Mouse (Mus musculus): ENCODE results near the gene Krt33b. TPM values are rescaled to one million over a fixed set of nuclear protein-coding genes. Genes with fewer than 3 reads are reported as not detected.
A peak's percentile ranks its signal among the peaks of the same experiment; 100 is the strongest.

The Krt33b gene
- 0.09 TPM in 1 of 2 replicates, not detected in the other for polyA plus RNA-seq (2015; fragmentation: Nextera tagmentation; extraction: Ambion mirVana)

DNA sequence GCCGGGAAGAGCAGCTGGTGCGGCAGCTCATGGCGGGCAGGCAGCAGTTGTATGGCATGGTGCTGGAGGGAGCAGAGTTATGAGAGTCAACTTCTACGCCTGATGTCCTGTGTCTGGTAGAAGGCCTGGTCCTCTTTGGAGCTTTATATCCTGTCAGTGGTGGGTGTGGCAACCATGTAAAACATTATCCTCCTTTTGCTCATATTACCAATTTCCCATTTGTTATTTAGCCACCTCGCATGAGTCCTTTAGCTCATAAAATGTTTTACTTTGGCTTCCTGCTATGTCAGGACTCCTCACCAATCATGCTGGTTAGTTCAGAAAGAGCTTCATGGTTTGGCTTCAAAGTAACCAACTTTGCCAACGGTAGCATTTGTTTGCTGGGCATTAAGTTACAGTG is at the start of gene Krt33b:
Krt33b (minus strand) TSS at position 101 of the 400 bp plus-strand sequence.
- Histone ChIP-seq H3K36me3 (no peaks in the 10 kb centered on the region), H3K4me3 (replicated peaks) (no peak within 1 kb of the TSS), H3K27me3 (replicated peaks) (no peaks in the 10 kb centered on the region), H3K9ac (no peak within 1 kb of the TSS), H3K4me1 (replicated peaks) (no peaks in the 10 kb centered on the region), H3K27ac (no peak within 1 kb of the TSS), H3K9me3 (no peaks in the 10 kb centered on the region), H3K4me2 (replicated peaks) (no peak within 1 kb of the TSS)
- no peak for ATAC-seq
- 86% methylated on average over 6 of the region's 6 CpGs for WGBS

DNA sequence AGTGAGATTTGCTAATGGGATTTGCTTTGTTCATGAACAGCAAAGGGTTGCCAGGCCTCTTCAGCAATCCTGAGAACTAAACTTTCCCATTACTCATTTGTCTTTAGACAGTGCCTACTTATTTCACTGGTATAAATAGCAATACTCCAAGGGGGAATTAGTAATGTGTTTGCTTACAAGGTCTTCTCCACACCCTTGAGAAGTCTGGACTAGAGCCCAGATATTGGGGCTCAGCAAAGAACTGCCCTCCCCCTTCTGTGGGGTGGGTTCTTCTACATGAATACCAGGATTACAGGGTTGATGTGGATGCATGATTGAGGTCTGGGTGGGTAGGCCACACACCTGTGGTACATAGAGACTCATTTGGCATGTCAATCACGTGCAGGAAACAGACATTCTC is 44.2 kb upstream of the Krt33b start:
- no peak for ATAC-seq
- Histone ChIP-seq H3K27ac (no peak overlapping the region), H3K9ac (no peak overlapping the region), H3K9me3 (no peaks in the 10 kb centered on the region), H3K4me2 (replicated peaks) (no peak overlapping the region), H3K36me3 (no peaks in the 10 kb centered on the region), H3K4me3 (replicated peaks) (no peak overlapping the region), H3K27me3 (replicated peaks) (no peaks in the 10 kb centered on the region), H3K4me1 (replicated peaks) (no peaks in the 10 kb centered on the region)
- 78% methylated on average over 1 of the region's 1 CpGs for WGBS

DNA sequence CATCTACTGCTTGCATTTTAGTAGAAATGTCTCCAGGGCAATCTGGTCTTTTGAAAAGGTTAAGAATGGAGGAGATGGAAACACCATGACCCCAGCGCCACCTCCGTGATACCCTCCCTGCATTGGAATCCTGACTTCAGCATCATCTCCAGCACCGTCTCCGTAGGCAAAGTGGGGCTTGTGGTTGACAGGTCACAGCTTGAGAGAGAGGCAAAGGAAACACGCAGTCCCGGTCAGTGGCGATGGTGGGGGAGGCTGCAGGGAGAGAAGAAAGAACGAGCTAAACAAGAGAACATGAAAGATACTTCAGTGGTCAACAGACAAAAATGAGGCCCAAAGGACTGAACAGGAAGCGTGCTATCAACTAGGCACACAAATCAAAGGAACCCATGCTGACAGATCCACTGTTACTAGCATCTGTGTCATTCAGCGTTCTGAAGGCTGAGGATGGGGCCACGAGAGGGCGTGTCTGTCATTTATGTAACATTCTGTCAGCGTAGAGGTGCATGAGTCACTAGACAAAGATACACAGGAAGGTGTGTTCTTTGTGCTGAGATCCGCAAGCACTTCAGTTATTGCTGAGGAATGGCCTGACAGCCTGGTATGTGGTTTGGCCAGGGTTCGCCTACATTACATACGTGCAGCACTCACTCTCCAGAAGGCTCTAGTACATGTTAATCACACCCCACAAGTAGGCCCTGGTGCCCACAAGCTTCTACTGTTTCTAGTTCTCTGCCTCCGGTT is 37.8 kb upstream of the Krt33b start:
- Histone ChIP-seq H3K9me3 (no peaks in the 10 kb centered on the region), H3K4me1 (replicated peaks) (no peaks in the 10 kb centered on the region), H3K27me3 (replicated peaks) (no peaks in the 10 kb centered on the region), H3K9ac (no peak overlapping the region), H3K4me3 (replicated peaks) (no peak overlapping the region), H3K36me3 (no peaks in the 10 kb centered on the region), H3K4me2 (replicated peaks) (no peak overlapping the region), H3K27ac (no peak overlapping the region)
- 64% methylated on average over 17 of the region's 17 CpGs for WGBS
- ATAC-seq: peak; percentile 89

DNA sequence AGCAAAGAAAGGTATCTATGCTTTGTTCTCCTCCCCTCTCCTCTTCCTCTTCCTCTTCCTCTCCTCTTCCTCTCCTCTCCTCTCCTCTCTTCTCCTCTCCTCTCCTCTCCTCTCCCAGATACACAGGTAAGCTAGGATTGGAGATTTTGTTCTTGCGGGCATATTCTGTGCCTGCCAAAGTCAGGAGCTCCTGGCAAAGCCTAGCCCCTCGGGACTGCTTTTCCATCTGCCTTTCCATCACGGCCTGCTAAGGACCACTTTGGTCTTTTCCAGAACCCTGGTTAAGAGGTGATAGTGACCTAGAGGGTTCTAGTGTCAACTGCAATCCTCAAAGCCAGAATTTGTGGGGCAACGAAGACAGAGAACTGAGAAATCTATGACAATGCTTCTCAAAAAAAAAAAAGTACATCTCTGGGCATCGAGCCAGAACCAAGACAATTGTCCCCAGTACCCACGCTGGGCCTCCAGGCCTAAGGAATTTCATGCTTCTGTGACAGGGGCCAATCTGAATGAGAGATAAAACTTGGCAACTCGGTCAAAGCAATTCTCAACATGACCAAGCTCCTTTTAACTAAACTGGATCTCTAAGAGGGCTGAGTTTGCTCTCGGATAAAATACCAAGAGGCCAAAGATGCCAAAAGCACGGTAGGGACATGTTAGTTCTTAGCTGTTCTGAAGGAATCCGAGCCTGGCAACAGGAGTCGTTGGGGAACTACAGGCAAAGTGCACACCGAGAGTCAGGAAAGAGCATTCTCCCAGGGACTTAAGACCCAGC is 36.8 kb upstream of the Krt33b start:
- Histone ChIP-seq H3K4me3 (replicated peaks) (no peak overlapping the region), H3K4me2 (replicated peaks) (no peak overlapping the region), H3K9me3 (no peaks in the 10 kb centered on the region), H3K27me3 (replicated peaks) (no peaks in the 10 kb centered on the region), H3K36me3 (no peaks in the 10 kb centered on the region), H3K9ac (no peak overlapping the region), H3K27ac (no peak overlapping the region), H3K4me1 (replicated peaks) (no peaks in the 10 kb centered on the region)
- 77% methylated on average over 12 of the region's 12 CpGs for WGBS
- ATAC-seq: no peak

DNA sequence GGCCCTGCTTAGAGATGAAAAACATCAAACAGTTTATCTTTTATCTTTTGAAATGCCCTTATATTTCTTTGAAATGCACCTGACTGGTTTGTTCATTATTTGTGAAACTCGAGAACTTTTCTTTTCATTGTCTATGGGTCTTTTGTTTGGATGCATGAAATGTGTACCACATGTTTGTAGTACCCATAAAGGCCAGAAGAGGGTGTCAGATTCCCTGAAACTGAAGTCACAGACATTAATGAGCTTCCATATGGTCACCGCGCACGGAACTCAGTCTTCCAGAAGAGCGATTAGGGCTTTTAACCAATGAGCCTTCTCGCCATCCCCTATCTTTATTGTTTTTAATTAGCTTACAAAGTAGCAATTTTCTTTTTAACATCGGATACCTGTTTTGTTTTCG is 29.2 kb upstream of the Krt33b start:
- Histone ChIP-seq H3K36me3 (no peaks in the 10 kb centered on the region), H3K4me3 (replicated peaks) (no peak overlapping the region), H3K4me2 (replicated peaks) (no peak overlapping the region), H3K4me1 (replicated peaks) (no peaks in the 10 kb centered on the region), H3K27me3 (replicated peaks) (no peaks in the 10 kb centered on the region), H3K9ac (no peak overlapping the region), H3K27ac (no peak overlapping the region), H3K9me3 (no peaks in the 10 kb centered on the region)
- no peak for ATAC-seq
- WGBS: 79% methylated on average over 8 of the region's 8 CpGs

DNA sequence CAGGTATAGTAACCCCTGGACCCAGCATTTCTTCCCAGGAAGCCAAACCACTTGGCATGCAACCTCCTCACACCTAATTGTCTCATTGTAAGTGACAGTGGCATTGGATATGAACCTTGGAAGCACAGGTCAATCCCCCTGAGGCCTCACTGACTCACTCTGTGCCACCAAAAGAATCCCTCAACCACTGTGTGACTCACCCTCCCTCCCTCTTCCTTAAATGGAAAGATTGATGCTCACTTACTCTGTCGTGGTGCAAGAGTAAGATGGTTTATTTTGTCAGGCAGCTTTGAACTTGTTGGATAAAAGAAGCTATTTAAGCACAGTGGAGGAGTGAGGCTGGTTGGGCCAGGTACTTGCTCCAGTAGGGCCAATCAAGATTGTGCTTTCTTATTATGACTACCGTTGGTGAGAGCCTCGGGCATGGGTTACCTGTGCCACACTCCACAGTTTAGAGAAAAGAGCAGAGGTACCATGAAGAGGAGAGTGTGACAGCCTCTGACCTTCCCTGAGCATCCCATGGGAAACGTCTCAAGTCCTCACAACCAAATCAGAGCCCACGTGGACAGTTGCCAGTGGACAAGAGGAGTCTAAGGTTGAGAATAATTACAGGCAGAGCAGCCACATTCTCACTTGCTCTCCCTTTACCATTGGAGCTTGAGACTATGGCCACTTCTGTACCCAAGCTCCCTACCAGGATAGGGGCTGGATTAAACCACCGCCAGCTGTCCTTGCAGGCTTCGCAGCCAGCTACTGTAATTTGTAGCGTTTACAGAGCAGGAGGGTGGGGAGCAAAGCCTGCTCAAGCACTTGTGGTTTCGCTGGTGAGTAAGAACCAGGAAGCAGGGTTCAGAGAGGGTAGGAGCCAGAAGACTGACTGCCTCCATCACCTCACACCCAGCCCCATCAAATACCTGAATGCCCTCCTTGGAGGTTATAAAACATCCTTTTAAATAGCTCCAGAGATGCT is 26.3 kb upstream of the Krt33b start:
- no peak overlapping the region for H3K9ac ChIP-seq
- H3K27ac ChIP-seq: no peak overlapping the region

DNA sequence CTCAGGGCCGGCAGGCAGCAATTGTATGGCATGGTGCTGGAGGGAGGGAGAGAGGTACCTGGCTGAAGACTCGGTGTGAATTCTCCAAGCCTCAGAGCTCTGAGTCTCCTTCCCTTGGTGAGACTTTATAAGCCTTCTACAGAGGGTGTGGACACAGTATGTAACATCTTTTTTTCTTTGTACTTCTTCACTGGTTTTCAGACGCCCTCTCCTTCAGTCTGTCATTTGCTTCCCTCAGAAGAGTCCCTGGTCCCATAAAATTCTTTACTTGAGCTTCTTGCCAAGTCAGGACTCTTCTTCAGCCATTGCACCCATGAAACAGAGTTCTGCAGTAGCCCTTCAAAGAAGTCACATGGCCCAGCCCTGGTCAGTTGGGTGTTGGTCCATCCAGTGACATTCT is 20.8 kb upstream of the Krt33b start, which contains the start of gene Krt31:
Krt31 (minus strand) TSS at position 101 of the 400 bp plus-strand sequence.
- Histone ChIP-seq H3K36me3 (no peaks in the 10 kb centered on the region), H3K27ac (no peak within 1 kb of the TSS), H3K4me2 (replicated peaks) (no peak within 1 kb of the TSS), H3K27me3 (replicated peaks) (no peaks in the 10 kb centered on the region), H3K4me1 (replicated peaks) (0 out of 2 replicates have a peak, but pooled peaks cover 3% of the 10 kb centered on the region), H3K9ac (no peak within 1 kb of the TSS), H3K4me3 (replicated peaks) (no peak within 1 kb of the TSS), H3K9me3 (no peaks in the 10 kb centered on the region)
- 85% methylated on average over 3 of the region's 3 CpGs for WGBS
- no peak for ATAC-seq

More for the DNA sequence above, 26.3 kb upstream of the Krt33b start:
- Histone ChIP-seq H3K4me3 (replicated peaks) (no peak overlapping the region), H3K27me3 (replicated peaks) (no peaks in the 10 kb centered on the region), H3K4me1 (replicated peaks) (no peaks in the 10 kb centered on the region), H3K4me2 (replicated peaks) (no peak overlapping the region), H3K9me3 (no peaks in the 10 kb centered on the region), H3K36me3 (no peaks in the 10 kb centered on the region)
- no peak for ATAC-seq
- WGBS: 59% methylated on average over 9 of the region's 9 CpGs

DNA sequence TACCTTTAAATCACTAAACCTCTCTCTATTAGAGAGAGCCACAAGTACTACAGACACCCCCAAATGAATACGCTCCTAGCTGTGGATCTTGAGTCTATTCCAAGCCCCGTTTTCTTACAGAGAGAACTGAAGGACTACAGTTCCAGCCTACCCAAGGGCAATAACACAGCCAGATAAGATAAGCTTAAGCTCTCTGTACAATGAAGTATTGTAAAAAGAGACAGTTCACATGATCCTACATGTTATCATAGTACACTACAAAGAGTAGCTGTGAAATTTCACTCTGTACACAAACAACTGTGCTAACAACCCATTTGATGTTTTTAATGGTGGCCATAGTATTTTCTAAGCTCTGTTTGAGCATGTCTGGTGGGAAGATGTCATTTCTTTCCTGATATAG is 17.5 kb upstream of the Krt33b start:
- H3K9ac ChIP-seq: no peak overlapping the region
- H3K27ac ChIP-seq: no peak overlapping the region
- H3K36me3 ChIP-seq: no peaks in the 10 kb centered on the region
- H3K4me2 ChIP-seq (replicated peaks): no peak overlapping the region
- no peaks in the 10 kb centered on the region for H3K27me3 ChIP-seq (replicated peaks)
- H3K4me1 ChIP-seq (replicated peaks): 0 out of 2 replicates have a peak, but pooled peaks cover 3% of the 10 kb centered on the region
- 67% methylated on average over 2 of the region's 2 CpGs for WGBS
- no peaks in the 10 kb centered on the region for H3K9me3 ChIP-seq
- H3K4me3 ChIP-seq (replicated peaks): no peak overlapping the region
- peak; percentile 78; the same call in 1 of the 2 replicates for ATAC-seq

DNA sequence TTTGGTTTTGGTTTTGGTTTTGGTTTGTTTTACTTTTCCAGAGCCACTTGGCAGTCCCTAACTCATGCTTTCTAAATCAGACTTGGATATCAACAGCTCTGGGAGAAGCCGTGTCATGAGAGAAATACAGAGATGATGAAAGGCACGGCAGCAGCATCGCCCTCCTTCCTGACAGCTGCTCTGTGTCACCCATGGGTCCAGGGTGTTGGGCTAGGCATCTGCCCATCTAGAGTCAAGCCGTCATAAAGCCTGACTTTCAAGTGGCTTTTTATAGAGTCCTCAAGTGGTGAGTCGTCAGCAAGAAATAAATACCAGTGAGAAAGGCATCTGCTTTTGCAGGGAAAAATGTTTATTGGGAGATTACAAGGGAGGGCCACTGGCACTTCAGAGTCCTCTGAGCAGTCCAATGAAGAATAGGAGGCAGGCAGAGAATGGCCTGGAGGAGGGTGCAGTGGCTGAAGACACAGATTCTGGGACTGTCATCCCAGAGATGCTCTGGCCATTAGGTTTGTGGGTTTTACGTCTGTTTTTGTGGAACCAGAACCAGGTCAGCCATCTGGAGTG is 16.7 kb upstream of the Krt33b start:
- Histone ChIP-seq H3K27ac (no peak overlapping the region), H3K36me3 (no peaks in the 10 kb centered on the region), H3K4me1 (replicated peaks) (0 out of 2 replicates have a peak, but pooled peaks cover 3% of the 10 kb centered on the region), H3K9ac (no peak overlapping the region), H3K9me3 (no peaks in the 10 kb centered on the region), H3K4me3 (replicated peaks) (no peak overlapping the region), H3K27me3 (replicated peaks) (no peaks in the 10 kb centered on the region), H3K4me2 (replicated peaks) (no peak overlapping the region)
- WGBS: 56% methylated on average over 6 of the region's 6 CpGs
- no peak for ATAC-seq

DNA sequence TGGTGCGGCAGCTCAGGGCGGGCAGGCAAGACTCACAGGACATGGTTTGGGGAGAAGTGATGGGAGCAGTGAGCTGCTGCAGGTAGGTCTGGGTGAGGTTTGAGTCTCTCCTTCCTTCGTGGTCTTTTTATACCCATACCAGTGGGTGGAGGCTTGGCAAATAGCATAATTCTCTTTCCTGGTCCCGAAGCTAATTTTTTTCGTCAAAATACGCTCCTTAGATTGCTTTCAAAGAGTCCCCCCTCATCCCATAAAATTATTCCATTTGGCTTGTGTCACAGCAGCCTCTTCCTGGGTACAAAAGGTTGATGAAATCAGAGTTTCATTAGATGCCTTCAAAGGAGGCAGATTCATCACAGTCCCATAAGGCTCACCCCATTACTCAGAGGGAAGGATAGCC is 11.8 kb upstream of the Krt33b start, which contains the start of gene Krt34:
Krt34 (minus strand) TSS at position 101 of the 400 bp plus-strand sequence.
- no peaks in the 10 kb centered on the region for H3K27me3 ChIP-seq (replicated peaks)
- no peak within 1 kb of the TSS for H3K9ac ChIP-seq
- H3K4me2 ChIP-seq (replicated peaks): no peak within 1 kb of the TSS
- H3K27ac ChIP-seq: no peak within 1 kb of the TSS
- H3K9me3 ChIP-seq: no peaks in the 10 kb centered on the region
- no peak within 1 kb of the TSS for H3K4me3 ChIP-seq (replicated peaks)
- no peaks in the 10 kb centered on the region for H3K36me3 ChIP-seq
- H3K4me1 ChIP-seq (replicated peaks): 0 out of 2 replicates have a peak, but pooled peaks cover under 1% of the 10 kb centered on the region
- 88% methylated on average over 6 of the region's 6 CpGs for WGBS
- ATAC-seq: no peak

DNA sequence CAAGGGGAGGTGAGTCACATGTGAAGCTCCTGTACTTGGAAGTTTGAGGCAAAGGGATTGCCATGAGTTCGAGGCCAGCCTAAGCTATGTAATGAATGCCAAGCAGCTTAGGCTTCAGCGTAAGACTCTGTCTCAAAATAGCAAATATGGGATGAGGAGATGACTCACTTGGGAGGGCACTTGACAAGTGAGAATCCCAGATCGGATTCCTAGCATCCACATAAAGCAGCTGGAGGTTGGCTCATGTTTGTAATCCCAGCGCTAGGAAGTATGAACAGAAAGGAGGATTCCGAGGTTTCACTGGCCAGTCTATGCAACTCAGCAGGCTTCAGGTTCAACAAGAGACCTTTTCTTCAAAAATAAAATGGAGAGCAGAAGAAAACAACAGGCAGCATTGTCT is 8.2 kb downstream of the Krt33b start:
- Histone ChIP-seq H3K27ac (no peak overlapping the region), H3K4me3 (replicated peaks) (no peak overlapping the region), H3K27me3 (replicated peaks) (no peaks in the 10 kb centered on the region), H3K9me3 (no peaks in the 10 kb centered on the region), H3K9ac (no peak overlapping the region), H3K36me3 (no peaks in the 10 kb centered on the region), H3K4me2 (replicated peaks) (no peak overlapping the region), H3K4me1 (replicated peaks) (no peaks in the 10 kb centered on the region)
- WGBS: 72% methylated on average over 5 of the region's 5 CpGs
- ATAC-seq: no peak

Measured in intestine, embryonic 15.5 days (tissue).